Mouse (Mus musculus) cortical plate, adult 2 months (tissue): Measurements from ENCODE around the gene Tmem176a.

Source experiments
- CTCF ChIP-seq: fragments of 200-500 bp; IDR thresholded peaks from 2 replicates; pipeline ENCODE4 v1.5.1; 2011; ENCODE audit warnings: mild to moderate bottlenecking, control low read depth, low read length; ENCODE audit not compliant: insufficient read depth; ENCODE audit errors: extremely low read depth
- POLR2A ChIP-seq: fragments of 200-500 bp; IDR thresholded peaks from 2 replicates; pipeline ENCODE4 v1.6.1; 2011; ENCODE audit warnings: mild to moderate bottlenecking, low read length, control low read depth; ENCODE audit not compliant: insufficient read depth; ENCODE audit errors: extremely low read depth

GRCm38 (mm10) chr6:48872596-48872995 is 31.9 kb downstream of the Tmem176a start, which contains the start of gene Aoc1:
- no peak for TF ChIP-seq POLR2A
- no peak for TF ChIP-seq CTCF
